Mouse (Mus musculus) E14TG2a.4 (cell line): ENCODE results near the gene Grip1.

Experiments used
- CTCF ChIP-seq: conservative IDR thresholded peaks from 2 replicates; pipeline ENCODE4 v1.5.1; 2014; ENCODE audit warnings: low read length
- POU5F1 ChIP-seq: IDR thresholded peaks from 2 replicates; pipeline ENCODE4 v1.6.1; 2014; ENCODE audit warnings: low read length, borderline replicate concordance

- TF ChIP-seq CTCF = no peak
- no peak for TF ChIP-seq POU5F1
These were observed 607.1 kb downstream of the Grip1 start for GRCm38 (mm10) chr10:120060579-120061237.
